Mouse (Mus musculus): ENCODE results near the gene Zfp626.
"Not testable (repeated sequence)": the region's sequence is repeated elsewhere in the genome, so short reads cannot be mapped to it uniquely, and the experiment has no call there.

Zfp626 gene

GRCm38 (mm10) chr7:27860396-27861235, 53.6 kb downstream of the Zfp626 start:
- CTCF ChIA-PET: interaction anchor here (0.7 to 1.1 kb wide), 2 partner anchors 69 to 1160 kb away, joined by 3 to 4 read pairs; partner anchors contain the start of gene Zfp974

DNA sequence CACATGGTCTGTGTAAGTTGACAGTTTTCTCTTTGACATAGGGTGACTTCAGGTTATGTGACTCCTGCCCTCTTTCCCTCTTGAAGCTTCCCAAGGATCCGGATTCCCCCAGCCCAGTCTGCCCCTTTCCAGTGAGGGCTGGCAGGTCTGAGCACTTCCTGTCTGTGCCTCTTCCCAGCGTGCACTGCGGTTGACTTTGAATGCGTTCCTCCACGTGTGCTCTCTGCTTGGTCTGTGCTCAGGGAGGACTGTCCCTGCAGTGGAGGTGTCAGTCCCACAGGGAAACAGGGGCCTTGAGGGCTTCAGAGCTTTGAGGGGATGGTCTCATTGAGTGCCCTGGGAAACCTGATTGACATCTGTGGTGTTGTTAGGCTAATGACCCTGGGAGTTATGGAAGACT, 55.6 kb downstream of the Zfp626 start:
- CTCF ChIA-PET: not testable (repeated sequence)
